Mouse (Mus musculus) limb, embryonic 13.5 days (tissue): ENCODE data around the gene Rpl14. TPM values are rescaled to one million over a fixed set of nuclear protein-coding genes. Genes with fewer than 3 reads are reported as not detected.

Experiments
- ATAC-seq: fragments of 200-750 bp; cut with Nextera tagmentation; 2 replicates; pipeline ENCODE4 v1.8.0; 2017; ENCODE audit warnings: low read depth, moderate number of reproducible peaks, moderate TSS enrichment; ENCODE audit not compliant: low FRiP score
- H3K27ac ChIP-seq: fragments of 300-500 bp; sonication (generic); 2 replicates; pipeline ENCODE4 v1.5.1; 2015; ENCODE audit warnings: inconsistent platforms, mild to moderate bottlenecking, moderate library complexity
- H3K27me3 ChIP-seq: fragments of 300-500 bp; sonication (generic); 2 replicates; pipeline ENCODE4 v1.6.1; 2015; ENCODE audit warnings: mild to moderate bottlenecking, inconsistent platforms
- H3K36me3 ChIP-seq: fragments of 300-500 bp; sonication (generic); 2 replicates; pipeline ENCODE4 v1.6.1; 2015; ENCODE audit warnings: inconsistent platforms, mild to moderate bottlenecking, moderate library complexity
- H3K4me1 ChIP-seq: fragments of 300-500 bp; sonication (generic); 2 replicates; pipeline ENCODE4 v1.6.1; 2015; ENCODE audit warnings: inconsistent platforms
- H3K4me2 ChIP-seq: fragments of 300-500 bp; sonication (generic); replicated peaks from 2 replicates; pipeline ENCODE4 v1.6.1; 2015; ENCODE audit warnings: inconsistent platforms, mild to moderate bottlenecking, moderate library complexity
- H3K4me3 ChIP-seq: fragments of 300-500 bp; sonication (generic); 2 replicates; pipeline ENCODE4 v1.5.1; 2015; ENCODE audit warnings: moderate library complexity, mild to moderate bottlenecking, inconsistent platforms
- H3K9ac ChIP-seq: fragments of 300-500 bp; sonication (generic); 2 replicates; pipeline ENCODE4 v1.6.1; 2015; ENCODE audit warnings: mild to moderate bottlenecking, inconsistent platforms
- H3K9me3 ChIP-seq: fragments of 300-500 bp; sonication (generic); 2 replicates; pipeline ENCODE4 v1.6.1; 2016; ENCODE audit warnings: inconsistent platforms
- WGBS: fragments of 180-500 bp; shearing (Covaris S2); methylation state at CpG from one replicate; pipeline ENCODE4 v1.1.7; 2015; 5-methylcytosine and 5-hydroxymethylcytosine counted together
- polyA plus RNA-seq: library from polyadenylated mRNA; unstranded; fragments of >200 nt; fragmentation: Nextera tagmentation; extraction: Ambion mirVana; gene quantifications from 2 replicates; pipeline ENCODE4 v1.2.1, GENCODE M21; 2015

Gene Rpl14
- polyA plus RNA-seq, 1 experiment from 2014 or later: 827 TPM

GRCm38 (mm10) chr9:120546482-120546881 lies 24.8 kb upstream of the Rpl14 start:
- 86% methylated on average over 9 of the region's 9 CpGs for WGBS

GRCm38 (mm10) chr9:120547026-120547668 lies 24.1 kb upstream of the Rpl14 start:
- H3K9ac ChIP-seq: no peak overlapping the region
- H3K36me3 ChIP-seq: no peaks in the 10 kb centered on the region
- no peaks in the 10 kb centered on the region for H3K27me3 ChIP-seq
- no peak overlapping the region for H3K27ac ChIP-seq
- peaks cover 14% of the 10 kb centered on the region for H3K4me1 ChIP-seq
- ATAC-seq: no peak
- peak overlapping the region; percentile 14; the same call in 1 of the 2 replicates for H3K4me3 ChIP-seq
- H3K4me2 ChIP-seq: peak overlapping the region; percentile 49
- 10% methylated on average over 16 of the region's 16 CpGs for WGBS
- H3K9me3 ChIP-seq: no peaks in the 10 kb centered on the region

More at GRCm38 (mm10) chr9:120546482-120546881, 24.8 kb upstream of the Rpl14 start:
- H3K27ac ChIP-seq: no peak overlapping the region
- peaks cover 14% of the 10 kb centered on the region for H3K4me1 ChIP-seq
- no peak overlapping the region for H3K4me3 ChIP-seq
- H3K9ac ChIP-seq: no peak overlapping the region
- H3K4me2 ChIP-seq: peak overlapping the region; percentile 49; the same call in 1 of the 2 replicates
- ATAC-seq: no peak
- H3K27me3 ChIP-seq: peaks cover 6% of the 10 kb centered on the region
- H3K9me3 ChIP-seq: no peaks in the 10 kb centered on the region
- no peaks in the 10 kb centered on the region for H3K36me3 ChIP-seq

- H3K27me3 ChIP-seq: no peaks in the 10 kb centered on the region
- no peaks in the 10 kb centered on the region for H3K9me3 ChIP-seq
- H3K4me2 ChIP-seq: no peak overlapping the region
- no peak for ATAC-seq
- no peaks in the 10 kb centered on the region for H3K36me3 ChIP-seq
- H3K27ac ChIP-seq: no peak overlapping the region
- peaks cover 14% of the 10 kb centered on the region for H3K4me1 ChIP-seq
- no peak overlapping the region for H3K4me3 ChIP-seq
- WGBS: 87% methylated on average over 9 of the region's 9 CpGs
- no peak overlapping the region for H3K9ac ChIP-seq
Observed at GRCm38 (mm10) chr9:120550778-120551177, 20.5 kb upstream of the Rpl14 start.

DNA sequence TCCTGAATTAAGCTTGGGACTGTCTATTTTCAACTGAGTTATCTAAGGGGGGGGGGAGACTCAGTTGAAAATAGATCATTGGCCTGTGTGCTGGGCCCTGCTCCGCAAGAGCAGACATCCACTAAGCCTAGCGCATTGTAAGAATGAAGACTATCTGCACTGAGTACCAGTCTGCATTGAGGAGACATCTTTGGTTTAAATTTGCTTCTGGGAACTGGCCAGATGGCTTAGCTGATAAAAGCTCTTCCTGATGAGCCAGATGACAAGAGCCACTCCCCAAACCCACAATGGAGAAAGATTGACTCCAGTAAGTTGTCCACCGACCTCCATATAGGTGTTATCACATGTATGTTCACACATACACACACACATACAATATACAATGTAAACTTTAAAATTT lies 7.7 kb upstream of the Rpl14 start:
- Histone ChIP-seq H3K36me3 (no peaks in the 10 kb centered on the region), H3K9me3 (no peaks in the 10 kb centered on the region), H3K4me2 (no peak overlapping the region), H3K9ac (no peak overlapping the region), H3K27ac (no peak overlapping the region), H3K4me1 (no peaks in the 10 kb centered on the region), H3K27me3 (no peaks in the 10 kb centered on the region), H3K4me3 (no peak overlapping the region)
- no peak for ATAC-seq
- WGBS: 86% methylated on average over 3 of the region's 3 CpGs

GRCm38 (mm10) chr9:120564247-120564646 lies 7.0 kb upstream of the Rpl14 start:
- Histone ChIP-seq H3K4me2 (no peak overlapping the region), H3K4me1 (no peaks in the 10 kb centered on the region), H3K9me3 (no peaks in the 10 kb centered on the region), H3K27me3 (no peaks in the 10 kb centered on the region), H3K4me3 (no peak overlapping the region), H3K27ac (no peak overlapping the region), H3K9ac (no peak overlapping the region), H3K36me3 (no peaks in the 10 kb centered on the region)
- 73% methylated on average over 2 of the region's 2 CpGs for WGBS
- no peak for ATAC-seq

DNA sequence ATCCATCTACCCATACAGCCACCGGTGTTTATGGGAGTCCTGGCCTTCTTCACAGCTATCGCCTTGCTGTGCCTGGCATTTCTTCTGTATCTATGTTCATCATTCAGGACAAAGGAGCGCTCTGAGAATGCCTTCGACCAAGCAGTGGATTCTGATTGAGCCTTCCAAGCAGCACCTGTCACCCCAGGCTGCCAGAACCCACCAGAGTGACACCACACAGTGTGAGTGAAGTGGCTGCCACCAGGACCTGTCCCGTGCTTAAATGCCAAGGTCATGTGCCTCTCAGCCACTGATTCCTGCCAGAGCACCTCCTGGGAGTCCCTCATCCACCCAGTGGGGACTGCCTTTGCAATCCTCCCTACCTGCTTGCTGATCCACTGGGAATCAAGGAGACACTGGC lies 4.9 kb upstream of the Rpl14 start:
- ATAC-seq: no peak
- Histone ChIP-seq H3K4me3 (no peak overlapping the region), H3K4me2 (no peak overlapping the region), H3K27ac (no peak overlapping the region), H3K4me1 (peaks cover 8% of the 10 kb centered on the region), H3K36me3 (no peaks in the 10 kb centered on the region), H3K9me3 (no peaks in the 10 kb centered on the region), H3K27me3 (no peaks in the 10 kb centered on the region), H3K9ac (no peak overlapping the region)
- WGBS: 77% methylated on average over 5 of the region's 5 CpGs

DNA sequence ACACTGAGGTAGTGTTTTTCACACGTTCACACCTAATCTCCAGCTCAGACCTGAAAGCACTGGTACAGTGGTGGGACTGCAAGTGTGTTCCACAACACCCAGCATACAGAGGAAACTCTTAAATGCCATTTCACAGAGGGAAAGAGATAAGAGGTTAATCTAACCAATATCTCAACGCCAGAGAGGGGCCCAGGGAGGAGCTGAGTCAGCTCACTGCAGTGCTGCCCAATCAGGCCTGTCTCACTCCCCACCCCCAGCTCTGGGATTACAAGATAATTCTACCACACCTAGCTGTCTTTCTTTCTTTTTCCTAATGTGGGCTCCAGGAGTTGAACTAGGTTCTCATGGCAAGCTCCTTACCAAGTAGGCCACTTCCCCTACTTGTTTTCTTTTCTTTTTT lies 2.3 kb upstream of the Rpl14 start:
- Histone ChIP-seq H3K4me3 (no peak overlapping the region), H3K9ac (no peak overlapping the region), H3K4me2 (no peak overlapping the region), H3K27ac (no peak overlapping the region), H3K9me3 (no peaks in the 10 kb centered on the region), H3K4me1 (peaks cover 20% of the 10 kb centered on the region), H3K27me3 (no peaks in the 10 kb centered on the region), H3K36me3 (peaks cover 16% of the 10 kb centered on the region)
- ATAC-seq: no peak
- WGBS: 51% methylated on average over 2 of the region's 2 CpGs

DNA sequence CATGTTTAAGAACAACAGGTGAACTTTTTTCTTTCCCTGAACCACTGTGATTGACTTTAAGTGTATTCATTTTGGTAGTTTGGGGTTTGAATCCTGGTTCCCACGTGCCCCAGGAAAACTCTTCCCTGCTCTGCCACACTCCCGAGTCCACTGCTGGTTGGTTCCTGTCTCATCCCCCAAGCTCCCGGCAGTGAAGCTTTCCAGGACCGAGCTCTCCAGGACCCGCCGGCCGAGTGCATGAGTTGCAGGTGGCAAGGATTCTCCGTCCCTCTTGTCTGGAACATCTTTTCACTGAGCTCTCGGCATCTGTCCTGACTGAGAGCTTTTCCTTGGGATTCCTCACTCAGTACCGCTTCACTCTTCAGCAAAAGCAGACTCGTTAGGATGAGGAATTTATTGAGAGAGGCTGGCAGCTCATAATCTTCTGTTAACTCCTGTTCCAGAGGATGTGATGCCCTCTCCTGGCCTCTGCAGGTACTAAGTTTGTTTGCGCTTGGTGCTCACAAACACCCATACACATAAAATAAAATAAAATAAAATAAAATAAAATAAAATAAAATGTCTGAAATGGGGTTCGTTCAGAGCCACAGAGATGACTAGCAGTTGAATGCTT lies 1.4 kb upstream of the Rpl14 start:
- H3K4me3 ChIP-seq: no peak overlapping the region
- H3K9ac ChIP-seq: no peak overlapping the region
- no peaks in the 10 kb centered on the region for H3K9me3 ChIP-seq
- H3K4me2 ChIP-seq: no peak overlapping the region
- 53% methylated on average over 13 of the region's 13 CpGs for WGBS
- H3K27me3 ChIP-seq: no peaks in the 10 kb centered on the region
- H3K36me3 ChIP-seq: peaks cover 25% of the 10 kb centered on the region
- no peak overlapping the region for H3K27ac ChIP-seq
- no peak for ATAC-seq
- peaks cover 20% of the 10 kb centered on the region for H3K4me1 ChIP-seq

DNA sequence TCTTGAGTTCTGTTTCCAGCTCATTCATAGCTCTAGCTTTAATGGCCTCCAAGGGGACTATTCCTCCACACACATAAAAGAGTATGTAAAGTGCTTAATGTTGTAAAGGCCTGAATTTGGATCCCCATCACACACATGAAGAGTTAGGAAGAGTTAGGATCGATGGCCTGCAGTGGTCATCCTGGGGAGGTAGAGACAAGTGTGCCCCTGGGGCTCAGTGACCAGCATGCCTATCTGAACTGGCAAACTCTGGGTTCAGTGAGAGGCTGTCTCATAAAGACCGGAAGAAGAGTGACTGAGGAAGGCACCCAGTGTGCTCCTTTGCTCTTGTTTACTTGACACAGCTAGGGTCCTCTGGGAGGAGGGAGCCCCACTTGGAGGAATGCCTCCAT lies 914 bp upstream of the Rpl14 start:
- H3K36me3 ChIP-seq: peaks cover 30% of the 10 kb centered on the region
- H3K27me3 ChIP-seq: no peaks in the 10 kb centered on the region
- peak overlapping the region; percentile 97; the same call in 1 of the 2 replicates for H3K9ac ChIP-seq
- ATAC-seq: no peak
- 52% methylated on average over 2 of the region's 2 CpGs for WGBS
- H3K27ac ChIP-seq: no peak overlapping the region
- peak overlapping the region; percentile 86 for H3K4me3 ChIP-seq
- peaks cover 20% of the 10 kb centered on the region for H3K4me1 ChIP-seq
- H3K4me2 ChIP-seq: peak overlapping the region; percentile 93
- H3K9me3 ChIP-seq: no peaks in the 10 kb centered on the region

DNA sequence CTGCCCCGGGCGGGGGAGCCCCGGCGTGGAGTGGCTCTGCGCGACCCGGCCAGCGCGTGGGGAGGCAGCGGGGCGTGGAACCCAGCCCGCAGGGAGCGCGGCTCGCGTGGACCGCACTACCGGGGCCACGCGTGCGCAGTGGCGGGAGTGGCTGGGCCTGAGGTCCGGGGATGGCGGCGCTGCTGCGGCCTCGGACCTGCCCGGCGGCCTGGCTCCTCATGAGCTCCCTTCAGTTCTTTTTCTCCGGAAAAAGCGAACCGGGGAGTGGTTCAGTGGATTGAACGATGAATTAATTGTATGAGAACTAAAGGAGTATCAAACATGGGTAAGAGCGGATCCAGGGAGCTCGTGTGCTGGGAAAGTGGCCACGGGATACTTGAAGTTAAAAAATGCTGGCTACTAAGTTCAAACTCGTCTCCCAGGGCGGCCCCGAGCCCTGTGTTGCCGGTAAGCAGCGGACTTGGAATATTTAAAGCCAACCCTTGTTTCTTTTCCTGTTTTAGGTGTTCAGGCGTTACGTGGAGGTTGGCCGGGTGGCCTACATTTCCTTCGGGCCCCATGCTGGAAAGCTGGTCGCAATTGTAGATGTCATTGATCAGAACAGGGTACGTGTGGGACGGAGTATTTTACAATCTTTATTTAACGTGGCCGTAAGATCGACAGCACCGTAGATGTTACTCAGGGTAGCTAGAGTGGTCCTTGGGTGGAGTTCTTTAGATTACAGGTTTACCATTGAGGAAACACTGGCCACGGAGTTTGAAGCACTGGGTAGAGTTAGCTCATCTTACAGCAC lies 545 bp downstream of the Rpl14 start:
- ATAC-seq: peak; percentile 76
- peak overlapping the region; percentile 86 for H3K4me3 ChIP-seq
- 1% methylated on average over 53 of the region's 53 CpGs for WGBS

DNA sequence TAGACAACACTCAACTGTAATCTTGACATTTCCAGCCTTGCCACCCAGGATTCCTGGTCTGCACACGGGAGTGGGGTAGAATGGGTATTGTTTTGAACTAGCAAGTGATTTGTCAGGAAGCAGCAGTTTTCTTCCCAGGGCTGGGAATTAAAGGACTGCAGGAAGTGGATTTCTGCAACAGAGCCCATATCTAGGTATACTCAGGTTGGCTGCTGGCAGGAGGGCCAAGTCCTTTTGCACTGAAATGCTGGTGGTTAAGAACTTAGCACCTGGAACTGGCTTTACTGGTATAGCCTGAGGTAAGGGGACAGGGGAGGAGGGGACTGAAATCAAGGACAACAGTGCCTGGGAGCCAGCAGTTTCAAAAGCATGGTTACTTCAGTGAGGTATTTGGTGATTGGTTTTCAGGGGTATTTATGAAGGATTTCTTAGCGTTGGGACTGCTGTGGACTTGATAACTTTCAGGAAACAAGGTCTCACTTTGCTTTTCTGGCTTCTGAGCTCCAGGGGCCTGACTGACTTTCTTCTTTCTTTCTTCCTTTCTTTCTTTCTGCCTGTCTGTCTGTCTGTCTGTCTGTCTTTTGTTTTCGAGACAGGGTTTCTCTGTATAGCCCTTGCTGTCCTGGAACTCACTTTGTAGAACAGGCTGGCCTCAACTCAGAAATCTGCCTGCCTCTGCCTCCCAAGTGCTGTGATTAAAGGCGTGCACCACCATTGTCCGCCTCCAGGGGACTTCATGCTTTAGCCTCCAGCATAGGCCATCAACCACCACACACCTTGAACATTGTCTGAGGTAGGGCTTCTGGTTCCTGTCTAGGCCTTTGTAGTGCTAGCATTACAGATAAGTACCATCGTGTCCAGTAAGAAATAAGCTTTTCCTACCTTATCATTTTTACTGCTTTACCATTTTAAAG lies 4.8 kb downstream of the Rpl14 start:
- Histone ChIP-seq H3K9ac (no peak overlapping the region), H3K27me3 (no peaks in the 10 kb centered on the region), H3K4me3 (no peak overlapping the region), H3K9me3 (no peaks in the 10 kb centered on the region), H3K4me2 (peak overlapping the region; percentile 91), H3K4me1 (peaks cover 18% of the 10 kb centered on the region), H3K36me3 (peaks cover 40% of the 10 kb centered on the region), H3K27ac (no peak overlapping the region)
- no peak for ATAC-seq
- 58% methylated on average over 6 of the region's 6 CpGs for WGBS

More for the DNA sequence above, 545 bp downstream of the Rpl14 start:
- H3K9me3 ChIP-seq: no peaks in the 10 kb centered on the region
- H3K27ac ChIP-seq: peak overlapping the region; percentile 64; the same call in 1 of the 2 replicates
- H3K4me1 ChIP-seq: peaks cover 20% of the 10 kb centered on the region
- H3K4me2 ChIP-seq: peak overlapping the region; percentile 93
- peaks cover 40% of the 10 kb centered on the region for H3K36me3 ChIP-seq
- H3K27me3 ChIP-seq: no peaks in the 10 kb centered on the region
- peak overlapping the region; percentile 97 for H3K9ac ChIP-seq
